Mouse (Mus musculus): ENCODE results near the gene Tbx6.
"Not testable (repeated sequence)": the region's sequence is repeated elsewhere in the genome, so short reads cannot be mapped to it uniquely, and the experiment has no call there.

Gene Tbx6

DNA sequence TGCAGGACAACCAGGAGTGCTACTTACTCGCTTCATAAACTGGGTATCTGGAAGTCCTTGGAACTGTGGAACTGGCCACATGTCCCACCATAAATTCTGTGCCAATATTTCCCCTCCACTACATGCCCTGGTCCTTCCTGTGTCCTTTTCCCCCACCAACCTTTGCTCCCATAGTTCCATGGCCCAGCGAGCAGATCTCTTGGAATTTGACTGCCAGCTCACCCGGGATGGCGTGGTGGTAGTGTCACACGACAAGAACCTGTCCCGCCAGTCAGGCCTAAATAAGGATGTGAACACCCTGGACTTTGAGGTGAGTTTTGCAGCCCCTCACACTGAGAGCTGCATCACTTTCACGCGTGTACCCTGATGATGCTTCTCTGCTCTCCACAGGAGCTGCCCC is 14.3 kb upstream of the Tbx6 start:
- no peak for ATAC-seq (ENCODE audit: low TSS enrichment)

DNA sequence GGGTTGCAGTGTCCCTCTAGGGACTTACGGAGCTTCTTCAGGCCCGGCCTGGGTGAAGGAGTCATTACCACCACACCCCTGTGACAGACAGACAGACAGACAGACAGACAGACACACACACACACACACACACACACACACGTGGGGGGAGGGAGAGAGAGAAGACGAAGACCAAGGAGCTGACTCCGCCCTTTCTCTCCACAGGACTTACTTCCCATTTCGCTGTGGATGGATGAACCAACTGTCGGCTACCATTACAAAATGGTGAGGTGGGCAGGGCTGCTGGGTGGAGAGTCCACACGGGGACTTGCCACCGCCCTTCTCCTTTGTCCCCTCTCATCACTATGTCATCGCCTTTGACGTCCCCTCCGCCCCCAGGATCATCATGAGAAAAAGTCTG is 10.5 kb upstream of the Tbx6 start:
- no peak for ATAC-seq (ENCODE audit: low TSS enrichment)

DNA sequence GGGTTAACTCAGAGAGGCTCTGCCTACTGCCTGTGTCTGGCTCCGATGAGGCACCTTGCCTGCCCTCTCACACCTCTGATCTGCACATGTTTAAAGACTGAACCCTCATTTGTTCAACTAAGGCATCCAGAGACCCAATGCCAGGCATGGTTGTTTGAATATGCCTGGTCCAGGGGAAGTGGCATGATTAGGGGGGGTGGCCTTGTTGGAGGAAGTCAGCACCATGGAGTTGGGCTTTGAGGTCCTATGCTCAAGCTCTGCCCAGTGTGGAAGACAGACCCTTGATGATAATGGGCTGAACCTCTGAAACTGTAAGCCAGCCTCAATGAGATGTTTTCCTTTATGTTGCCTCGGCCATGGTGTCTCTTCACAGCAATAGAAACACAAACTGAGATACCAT is 7.9 kb upstream of the Tbx6 start:
- ATAC-seq (ENCODE audit: low TSS enrichment), result no peak

DNA sequence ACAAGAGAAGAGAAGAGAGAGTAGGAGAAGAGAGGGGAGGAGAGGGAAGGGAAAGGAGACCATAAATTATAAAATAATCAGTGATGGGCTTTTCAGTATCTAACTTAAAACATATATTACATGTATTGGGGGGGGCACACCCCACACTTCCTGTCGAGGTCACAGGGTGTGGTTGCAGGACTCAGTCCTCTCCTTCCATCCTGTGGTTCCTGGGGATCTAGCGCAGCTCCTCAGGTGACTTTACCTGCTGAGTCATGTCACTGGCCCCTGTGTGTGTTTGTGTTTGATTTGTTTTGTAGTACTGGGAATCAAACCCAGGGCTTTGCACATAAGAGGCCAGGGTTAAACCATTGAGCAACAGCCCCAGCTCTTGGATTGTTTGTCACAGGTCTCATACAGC is 6.8 kb upstream of the Tbx6 start:
- ATAC-seq (ENCODE audit: low TSS enrichment), result no peak

DNA sequence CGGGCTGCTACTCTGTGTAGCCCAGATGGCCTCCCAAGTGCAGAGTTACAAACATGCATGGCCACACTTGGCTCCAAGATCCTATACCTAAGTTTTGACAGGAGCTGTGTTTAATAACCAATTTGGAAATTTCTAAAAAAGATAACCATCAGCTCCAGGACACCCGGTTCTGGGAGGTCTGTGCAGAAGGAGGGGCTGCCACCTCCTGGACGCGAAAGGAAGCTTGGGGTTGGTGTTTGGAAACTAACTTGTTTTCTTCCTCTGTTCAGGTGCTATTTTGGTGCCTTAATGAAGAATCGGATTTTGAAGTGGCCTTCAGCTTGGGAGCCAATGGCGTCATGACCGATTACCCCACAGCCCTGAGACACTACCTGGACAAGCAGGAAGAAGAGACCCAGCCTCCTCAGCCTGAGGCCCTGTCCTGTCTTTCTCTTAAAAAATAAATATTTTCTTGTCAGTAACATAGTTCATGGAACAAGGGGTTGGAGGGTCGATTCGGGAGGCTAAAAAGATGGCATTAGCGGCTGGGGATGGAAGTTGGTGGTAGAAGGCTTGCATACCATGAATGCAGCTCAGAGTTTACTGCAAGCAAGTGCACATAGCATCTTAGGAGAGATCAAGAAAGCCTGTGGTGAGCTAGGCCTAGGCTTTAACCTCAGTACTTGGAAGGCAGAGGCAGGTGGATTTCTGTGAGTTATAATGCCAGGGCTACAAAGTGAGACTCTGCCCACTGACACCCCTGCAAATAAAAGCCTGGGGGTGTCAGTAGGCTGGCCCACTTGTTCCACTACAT is 5.9 kb upstream of the Tbx6 start:
- no peak for ATAC-seq (ENCODE audit: low TSS enrichment)

DNA sequence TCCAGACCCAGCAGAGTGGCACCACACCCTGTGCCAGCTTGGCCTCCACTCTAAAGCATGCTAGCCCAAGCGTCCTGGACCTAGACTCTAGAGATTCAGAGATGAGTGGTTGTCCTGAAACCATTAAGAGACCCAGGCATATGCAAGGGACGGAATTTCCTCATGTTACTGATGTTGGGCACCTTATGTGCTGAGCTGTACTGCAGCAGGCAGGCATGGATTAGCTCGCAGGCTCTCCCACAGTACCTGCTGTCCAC is 5.4 kb upstream of the Tbx6 start:
- no peak for ATAC-seq (ENCODE audit: low TSS enrichment)

DNA sequence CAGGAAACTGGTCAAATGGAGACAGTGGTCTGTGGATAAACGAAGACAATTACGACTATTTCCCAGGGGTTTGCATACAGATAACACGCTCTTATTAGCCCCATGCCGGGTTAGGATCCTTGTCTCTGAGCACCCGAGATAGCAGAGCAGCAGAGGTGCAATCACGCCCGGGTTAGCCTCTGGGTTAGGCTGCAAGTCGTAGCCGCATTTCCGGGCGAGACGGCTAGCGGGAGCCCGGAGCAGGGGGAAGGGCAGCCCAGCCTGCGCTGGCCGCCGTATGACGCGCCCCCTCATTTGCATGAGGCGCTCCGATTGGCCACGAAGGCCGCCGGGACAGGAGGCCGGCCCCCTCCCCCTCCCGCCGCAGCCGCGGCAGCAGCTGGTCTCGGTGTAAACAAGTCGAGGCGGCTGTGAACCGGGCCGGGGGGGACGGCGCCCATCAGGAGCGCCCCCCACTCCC is 4.7 kb upstream of the Tbx6 start, which contains the start of gene Ypel3:
Ypel3 (plus strand) TSS at position 358 of the 460 bp plus-strand sequence.
- peak; percentile 86 for ATAC-seq (ENCODE audit: low TSS enrichment)

DNA sequence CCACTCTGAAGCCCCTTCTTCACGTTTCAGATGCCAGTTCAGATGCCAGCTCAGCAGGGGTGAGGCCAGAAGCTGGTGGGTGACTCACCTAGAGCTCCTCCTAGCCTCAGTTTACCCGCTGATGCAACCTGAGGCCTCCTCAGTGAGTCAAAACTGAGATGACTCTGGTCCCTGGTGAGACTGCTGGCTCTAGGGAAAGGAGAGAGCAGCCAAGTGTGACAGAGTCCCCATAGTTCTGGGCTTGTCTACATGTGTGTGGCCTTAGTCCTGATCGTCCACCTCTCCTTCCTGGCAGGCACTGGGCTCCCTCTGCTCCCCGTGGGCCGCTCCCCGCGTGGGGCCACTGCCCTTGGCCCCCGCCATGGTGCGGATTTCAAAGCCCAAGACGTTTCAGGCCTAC is 3.8 kb upstream of the Tbx6 start:
- ATAC-seq (ENCODE audit: low TSS enrichment), result no peak

DNA sequence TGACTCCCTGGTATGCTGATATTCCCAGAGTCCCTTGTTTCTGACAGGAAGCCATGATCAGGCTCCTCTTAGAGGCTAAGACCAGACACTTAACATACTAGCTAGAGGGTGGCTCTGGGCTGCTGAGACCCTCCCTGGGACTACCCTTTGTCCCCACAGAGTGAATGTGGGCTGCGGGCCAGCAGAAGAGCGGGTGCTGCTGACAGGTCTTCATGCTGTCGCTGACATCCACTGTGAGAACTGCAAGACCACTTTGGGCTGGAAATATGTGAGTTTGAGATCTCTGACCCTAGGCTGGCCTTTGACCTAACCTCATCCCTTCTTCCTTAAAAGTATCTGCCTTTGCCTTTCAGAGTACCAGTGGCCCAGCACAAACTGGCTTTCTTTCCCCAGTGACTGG is 3.1 kb upstream of the Tbx6 start:
- no peak for ATAC-seq (ENCODE audit: low TSS enrichment)

DNA sequence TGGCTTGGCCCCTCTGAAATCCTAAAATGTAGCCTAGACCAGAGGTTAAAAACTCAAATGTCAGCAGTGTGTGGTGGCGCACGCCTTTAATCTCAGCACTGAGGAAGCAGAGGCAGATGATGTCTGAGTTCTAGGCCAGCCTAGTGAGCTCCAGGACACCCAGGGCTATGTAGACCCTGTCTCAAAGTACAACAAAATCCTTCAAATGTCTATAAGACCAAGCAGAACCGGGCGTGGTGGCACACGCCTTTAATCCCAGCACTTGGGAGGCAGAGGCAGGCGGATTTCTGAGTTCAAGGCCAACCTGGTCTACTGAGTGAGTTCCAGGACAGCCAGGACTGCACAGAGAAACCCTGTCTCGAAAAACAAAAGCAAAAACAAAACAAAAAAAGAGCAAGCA is 2.2 kb upstream of the Tbx6 start:
- ATAC-seq (ENCODE audit: low TSS enrichment), result not testable (repeated sequence)

DNA sequence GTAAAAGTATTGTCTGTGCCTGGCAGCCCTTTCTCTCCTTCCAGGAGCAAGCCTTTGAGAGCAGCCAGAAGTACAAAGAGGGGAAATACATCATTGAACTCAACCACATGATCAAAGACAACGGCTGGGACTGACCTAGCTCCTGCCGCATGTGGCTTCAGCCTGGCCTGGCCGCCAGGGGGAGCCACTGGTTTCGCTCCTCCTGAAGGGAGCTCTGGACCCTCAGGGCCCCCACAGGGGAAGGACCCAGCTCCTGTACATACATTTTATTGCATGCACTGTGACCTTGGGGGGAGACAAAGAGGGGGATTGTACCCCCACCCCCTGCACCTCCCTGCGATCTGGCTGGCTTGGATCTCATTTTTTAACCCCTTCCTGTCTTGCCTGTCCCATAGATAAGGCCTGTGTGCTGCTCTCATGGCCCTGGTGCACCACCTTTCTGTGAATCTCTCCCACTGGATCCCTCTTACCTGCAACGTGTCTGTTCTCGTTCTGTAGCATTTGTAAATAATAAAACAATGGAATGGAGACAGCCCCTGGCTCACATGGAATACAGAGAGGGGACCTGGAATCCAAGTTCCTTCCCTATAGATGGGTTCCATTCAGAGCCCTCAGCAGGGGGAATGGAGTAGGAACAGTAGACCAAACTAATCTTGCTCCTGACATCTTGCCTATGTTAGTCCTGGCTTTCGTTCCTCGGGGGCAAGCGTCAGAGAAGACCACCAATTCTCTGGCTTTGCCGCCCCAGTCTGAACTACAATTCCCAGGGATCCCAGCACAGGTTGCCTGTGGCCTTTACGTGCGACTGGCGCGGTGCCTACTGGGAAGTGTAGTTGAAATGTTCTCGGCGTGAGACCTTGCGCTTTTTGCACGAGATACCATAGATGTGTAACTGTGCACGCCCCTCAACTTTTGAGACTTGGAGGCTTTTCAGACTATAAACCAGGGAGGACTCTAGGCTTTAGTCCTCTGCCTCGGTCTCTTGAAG is 1.0 kb upstream of the Tbx6 start:
- ATAC-seq (ENCODE audit: low TSS enrichment), result peak; percentile 41; the same call in 1 of the 2 replicates

DNA sequence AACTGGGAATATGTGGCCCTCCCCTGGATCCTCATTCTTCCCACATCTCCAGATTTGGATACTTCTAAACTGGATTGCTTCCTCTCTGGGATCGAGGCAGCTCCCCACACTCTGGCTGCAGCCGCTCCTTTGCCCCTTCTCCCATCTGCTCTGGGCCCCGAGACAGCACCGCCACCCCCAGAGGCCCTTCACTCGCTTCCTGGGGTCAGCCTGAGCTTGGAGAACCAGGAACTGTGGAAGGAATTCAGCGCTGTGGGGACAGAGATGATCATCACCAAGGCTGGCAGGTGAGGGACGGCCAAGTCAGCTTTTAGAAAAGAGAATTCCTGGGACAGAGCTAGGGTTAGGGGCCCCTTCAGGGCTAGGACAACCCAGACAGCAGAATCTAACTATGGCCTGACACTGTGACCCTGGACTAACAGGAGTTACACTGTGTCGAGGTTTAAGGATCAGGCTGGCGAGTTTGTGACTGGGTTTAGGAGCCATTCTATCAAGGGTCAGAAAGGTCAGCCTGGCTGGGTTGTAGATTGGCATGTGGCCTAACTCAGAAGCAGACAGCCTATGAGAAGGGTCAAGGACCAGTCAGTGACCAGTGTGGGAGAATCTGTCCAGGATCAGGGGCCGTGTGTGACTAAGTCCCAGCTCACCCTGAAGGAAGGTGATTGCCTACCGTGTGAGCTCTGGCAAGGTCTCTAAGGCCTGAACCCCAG is 533 bp downstream of the Tbx6 start:
- no peak for ATAC-seq (ENCODE audit: low TSS enrichment)

DNA sequence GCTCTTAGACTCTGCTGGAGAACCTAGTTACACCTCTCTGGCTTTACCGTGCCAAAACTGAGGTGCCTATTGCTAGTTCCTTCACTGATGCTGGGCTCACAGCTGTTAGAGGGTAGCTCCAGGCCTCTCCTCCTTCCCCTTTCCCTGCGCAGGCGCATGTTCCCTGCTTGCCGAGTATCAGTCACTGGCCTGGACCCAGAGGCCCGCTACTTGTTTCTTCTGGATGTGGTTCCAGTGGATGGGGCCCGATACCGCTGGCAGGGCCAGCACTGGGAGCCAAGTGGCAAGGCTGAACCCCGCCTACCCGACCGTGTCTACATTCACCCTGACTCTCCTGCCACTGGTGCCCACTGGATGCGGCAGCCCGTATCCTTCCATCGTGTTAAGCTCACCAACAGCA is 1.4 kb downstream of the Tbx6 start:
- ATAC-seq (ENCODE audit: low TSS enrichment), result no peak

DNA sequence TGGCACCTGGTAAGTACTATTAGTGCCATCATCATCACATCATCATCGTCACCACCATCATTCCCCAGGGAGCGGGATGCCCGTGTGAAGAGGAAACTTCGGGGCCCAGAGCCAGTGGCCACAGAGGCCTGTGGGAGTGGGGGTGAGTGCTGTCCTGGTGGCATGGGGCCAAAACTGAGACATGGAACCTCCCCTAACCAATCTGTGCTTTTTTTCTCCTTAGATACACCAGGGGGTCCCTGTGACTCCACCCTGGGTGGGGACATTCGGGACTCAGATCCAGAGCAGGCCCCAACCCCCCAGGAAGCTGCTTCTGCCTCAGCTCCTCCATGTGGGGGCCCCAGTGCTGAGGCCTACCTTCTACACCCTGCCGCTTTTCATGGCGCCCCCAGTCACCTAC is 3.2 kb downstream of the Tbx6 start:
- no peak for ATAC-seq (ENCODE audit: low TSS enrichment)

DNA sequence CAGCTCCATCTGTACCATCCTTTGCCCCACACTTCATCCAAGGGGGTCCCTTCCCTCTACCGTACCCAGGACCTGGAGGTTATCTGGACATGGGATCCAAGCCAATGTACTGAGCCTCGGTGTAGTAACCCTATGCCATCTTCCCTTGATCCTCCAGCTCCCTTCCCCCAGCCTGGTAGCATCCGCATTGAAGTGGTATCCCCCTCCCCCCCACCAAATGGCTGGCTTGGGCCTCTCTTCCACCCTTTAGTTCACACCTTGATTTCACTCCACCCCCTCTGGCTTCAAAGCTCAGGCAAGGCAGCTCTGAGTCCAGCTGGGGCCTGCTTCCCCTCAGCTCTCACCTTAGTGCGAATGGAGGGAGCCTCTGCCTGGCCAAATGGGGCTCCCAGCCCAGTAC is 3.8 kb downstream of the Tbx6 start:
- no peak for ATAC-seq (ENCODE audit: low TSS enrichment)

DNA sequence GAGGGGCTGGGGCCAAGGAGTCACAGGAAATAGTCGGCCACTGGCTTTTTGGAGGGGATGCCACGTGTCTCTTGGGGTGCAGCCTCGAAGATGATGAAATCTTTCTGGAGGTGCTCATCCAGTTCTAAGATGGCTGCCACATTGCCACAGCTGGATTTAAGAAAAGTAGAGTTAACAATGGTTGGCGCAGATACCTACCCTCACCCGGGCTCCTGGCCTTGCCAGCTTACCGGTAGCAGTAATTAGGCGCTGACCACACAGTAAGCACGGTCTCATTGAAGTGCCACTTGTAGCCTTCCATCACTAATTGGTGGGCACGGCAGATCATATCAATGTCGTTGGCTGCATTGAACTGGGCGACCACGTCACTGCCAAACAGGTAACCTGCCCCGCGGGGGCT is 4.9 kb downstream of the Tbx6 start:
- no peak for ATAC-seq (ENCODE audit: low TSS enrichment)

DNA sequence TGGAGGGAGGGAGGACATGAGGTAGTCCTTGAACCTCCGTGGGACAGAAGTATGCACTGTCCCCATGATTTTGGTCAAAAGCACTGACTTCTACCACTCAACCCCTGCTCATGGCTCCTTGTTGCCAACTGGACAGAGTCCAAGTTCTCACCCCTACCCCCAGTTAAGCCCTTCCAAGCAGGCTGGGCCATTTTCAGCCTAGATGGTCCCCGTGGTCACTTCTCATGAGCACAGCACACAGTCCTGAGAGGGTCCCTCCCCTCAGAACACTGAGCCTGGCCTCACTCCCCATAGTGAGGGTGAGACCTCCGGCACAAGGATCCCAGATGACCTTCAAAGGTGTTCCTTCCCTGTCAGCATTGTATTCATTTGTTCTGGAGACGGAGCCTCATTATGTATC is 7.9 kb downstream of the Tbx6 start:
- ATAC-seq (ENCODE audit: low TSS enrichment), result no peak

DNA sequence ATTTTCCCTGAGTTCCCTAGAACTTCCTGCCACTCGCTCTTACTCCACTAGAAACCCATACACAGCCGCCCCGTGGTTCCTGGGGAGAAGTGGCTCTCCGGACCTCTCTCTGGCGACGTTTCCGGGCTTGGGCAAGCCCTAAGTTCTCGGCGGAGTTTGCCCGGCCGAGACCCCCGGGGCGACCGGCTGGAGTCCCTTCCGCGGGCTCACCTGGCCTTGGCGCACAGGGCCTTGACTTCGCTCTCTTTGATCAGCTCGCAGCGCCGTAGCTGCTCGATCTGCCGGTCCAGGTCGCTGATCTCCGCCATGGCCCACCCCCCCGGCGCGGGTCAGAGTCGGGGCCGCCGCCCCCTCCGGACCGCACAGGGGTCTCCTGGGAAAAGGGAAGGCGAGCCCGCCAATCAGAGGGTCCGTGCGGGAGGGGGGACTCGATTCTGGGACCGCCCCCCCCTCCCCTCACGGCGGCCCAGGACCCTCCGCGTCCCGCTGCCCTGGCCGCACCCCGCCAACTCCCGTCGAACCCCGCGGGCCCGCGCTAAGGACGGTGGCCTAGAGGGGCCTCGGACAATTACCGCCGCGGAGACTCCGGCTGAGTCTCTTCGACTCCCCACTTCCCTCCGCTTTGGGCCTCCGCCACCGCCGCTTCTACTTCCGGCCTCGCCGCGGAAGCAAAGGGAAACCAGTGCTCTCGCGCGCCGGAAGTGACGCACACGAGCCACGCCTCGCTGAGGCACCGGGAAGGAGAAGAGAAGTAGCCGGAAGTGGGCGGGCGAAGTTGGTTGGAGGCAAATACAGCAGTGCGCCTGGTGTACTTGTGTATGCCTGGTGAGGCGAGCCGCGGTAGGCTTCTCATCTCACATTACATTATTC is 10.8 kb downstream of the Tbx6 start, which contains the start of gene Ppp4c:
Ppp4c (minus strand) TSS at position 646 of the 870 bp plus-strand sequence.
- ATAC-seq (ENCODE audit: low TSS enrichment), result peak; percentile 92

DNA sequence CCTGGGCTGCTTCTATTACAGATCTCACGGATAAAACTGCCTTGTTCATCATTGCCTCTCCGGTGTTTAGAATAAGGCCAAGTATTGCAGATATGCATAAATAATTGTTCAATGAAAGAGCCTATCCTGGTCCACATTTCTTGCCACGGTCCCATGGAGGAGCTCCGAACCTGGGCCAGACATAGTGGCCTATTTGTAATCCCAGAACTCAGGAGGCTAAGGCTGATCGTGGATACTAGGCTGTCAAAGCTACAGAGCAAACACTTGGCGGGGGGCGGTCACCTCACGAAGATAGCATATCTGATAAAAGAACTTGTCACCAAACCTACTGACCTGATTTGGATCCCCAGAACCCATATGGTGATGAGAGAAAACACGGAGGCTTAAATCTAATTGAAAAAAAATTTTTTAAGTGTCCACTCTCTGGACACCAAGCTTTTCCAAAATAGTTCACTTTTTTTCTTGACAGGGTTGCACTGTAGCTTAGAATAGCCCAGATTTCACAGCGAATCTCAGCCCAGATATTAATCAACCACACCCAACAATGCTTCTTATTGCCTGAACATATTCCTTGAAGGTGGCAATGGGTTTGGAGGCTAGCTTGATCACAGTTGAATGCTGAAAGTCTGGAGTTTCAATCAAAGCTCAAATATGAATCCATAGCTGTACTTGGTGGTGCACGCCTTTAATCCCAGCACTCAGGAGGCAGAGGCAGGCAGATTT is 11.6 kb downstream of the Tbx6 start:
- ATAC-seq (ENCODE audit: low TSS enrichment), result no peak

DNA sequence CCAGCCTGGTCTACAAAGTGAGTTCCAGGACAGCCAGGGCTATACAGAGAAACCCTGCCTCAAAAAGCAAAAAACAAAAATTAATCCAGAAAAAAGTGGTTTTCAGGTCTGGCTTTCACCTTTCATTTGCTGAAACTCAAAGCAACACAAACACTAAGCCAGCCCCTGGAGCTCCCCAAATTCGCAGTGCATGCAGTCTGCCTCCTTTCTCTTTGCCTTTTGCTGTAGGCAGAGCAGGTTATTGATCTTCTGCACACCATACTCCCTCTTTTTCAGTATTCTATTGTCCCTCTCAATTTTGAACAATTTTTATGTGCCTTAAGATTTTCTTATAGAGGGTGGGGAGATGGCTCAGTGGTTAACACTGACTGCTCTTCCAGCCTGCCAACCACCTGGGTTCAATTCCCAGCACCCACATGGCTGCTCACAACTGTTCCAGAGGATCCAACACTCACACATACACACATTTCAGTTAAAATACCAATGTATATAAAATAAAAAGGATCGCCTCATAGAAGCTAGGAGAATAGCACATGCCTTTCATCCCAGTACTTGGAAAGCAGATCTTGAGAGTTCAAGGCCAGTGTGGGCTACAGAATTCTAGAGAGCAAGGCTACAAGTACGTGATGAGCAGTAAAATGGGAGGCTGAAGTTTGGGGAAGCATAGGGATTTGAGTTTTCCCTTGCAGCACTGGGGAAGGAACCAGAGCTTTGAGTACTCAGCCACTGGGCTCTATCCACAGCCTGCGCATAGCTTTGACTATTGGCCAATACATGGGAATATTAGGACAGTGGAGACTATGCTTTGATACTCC is 12.4 kb downstream of the Tbx6 start:
- ATAC-seq (ENCODE audit: low TSS enrichment), result no peak
